Mouse (Mus musculus) T-helper 2 cell (primary cell): ENCODE measurements around the gene Ncoa5.

ENCODE experiments used
- in situ Hi-C: fragments of 300-600 bp; cut with MboI, MseI; formaldehyde crosslinking; loops from one replicate; pipeline ENCODE4 v1.15.1; 2025; ENCODE audit warnings: high pct_unique_total_duplicates

Ncoa5 gene

GRCm38 (mm10) chr2:165050826-165051548 is 16.3 kb upstream of the Ncoa5 start:
- in situ Hi-C loops = no loop called here

GRCm38 (mm10) chr2:165049044-165049443 is 14.4 kb upstream of the Ncoa5 start:
- in situ Hi-C loops = no loop called here

- in situ Hi-C loops = no loop called here
These were observed 9.1 kb upstream of the Ncoa5 start for GRCm38 (mm10) chr2:165043729-165044128.

GRCm38 (mm10) chr2:165043090-165043636 is 8.5 kb upstream of the Ncoa5 start:
- in situ Hi-C loops = no loop called here

- in situ Hi-C loops = no loop called here
These were observed 7.5 kb upstream of the Ncoa5 start for GRCm38 (mm10) chr2:165042126-165042525.

DNA sequence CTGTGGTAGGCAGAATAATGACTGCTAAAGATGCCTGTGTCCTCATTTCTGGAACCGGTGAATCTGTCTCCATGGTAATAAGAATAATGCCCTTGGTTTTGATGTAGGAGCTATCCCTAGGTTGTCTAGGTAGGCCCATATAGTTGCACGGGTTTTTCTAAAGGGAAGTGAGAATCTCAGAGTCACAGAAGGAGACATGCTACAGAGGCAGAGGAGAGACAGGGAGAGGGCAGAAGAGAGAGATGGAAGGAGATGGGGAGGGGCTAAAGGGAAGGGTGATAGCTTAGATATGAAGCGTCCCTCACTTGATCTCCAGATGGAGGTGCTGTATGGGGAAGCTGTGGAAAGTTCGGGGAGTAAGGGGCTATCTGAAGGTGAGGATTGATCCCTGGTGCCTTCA is 2.7 kb upstream of the Ncoa5 start:
- in situ Hi-C loops = no loop called here

GRCm38 (mm10) chr2:165035058-165035431 is 378 bp upstream of the Ncoa5 start:
- in situ Hi-C loops = no loop called here

GRCm38 (mm10) chr2:165033306-165033705 is 1.4 kb downstream of the Ncoa5 start:
- in situ Hi-C loops = no loop called here

- in situ Hi-C loops = no loop called here
These were observed 2.1 kb downstream of the Ncoa5 start for GRCm38 (mm10) chr2:165032533-165032932.

DNA sequence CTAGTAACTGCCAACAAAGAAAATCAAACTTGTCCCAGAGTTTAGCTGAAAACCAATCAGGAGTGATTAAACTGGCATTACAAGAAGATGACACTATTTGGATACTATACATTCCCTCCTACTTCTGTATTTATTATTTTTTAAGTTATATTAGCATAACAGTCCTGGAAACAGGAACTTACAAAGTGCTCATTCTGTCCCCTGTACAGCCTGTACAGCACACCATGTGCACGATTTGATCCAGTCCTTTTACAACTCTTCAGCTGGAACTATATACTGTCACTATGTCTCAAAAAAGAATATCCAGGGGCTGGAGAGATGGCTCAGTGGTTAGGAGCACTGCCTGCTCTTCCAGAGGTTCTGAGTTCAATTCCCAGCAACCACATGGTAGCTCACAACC is 7.5 kb downstream of the Ncoa5 start:
- in situ Hi-C loops = no loop called here

- in situ Hi-C loops = no loop called here
These were observed 14.2 kb downstream of the Ncoa5 start for GRCm38 (mm10) chr2:165020490-165020889.

DNA sequence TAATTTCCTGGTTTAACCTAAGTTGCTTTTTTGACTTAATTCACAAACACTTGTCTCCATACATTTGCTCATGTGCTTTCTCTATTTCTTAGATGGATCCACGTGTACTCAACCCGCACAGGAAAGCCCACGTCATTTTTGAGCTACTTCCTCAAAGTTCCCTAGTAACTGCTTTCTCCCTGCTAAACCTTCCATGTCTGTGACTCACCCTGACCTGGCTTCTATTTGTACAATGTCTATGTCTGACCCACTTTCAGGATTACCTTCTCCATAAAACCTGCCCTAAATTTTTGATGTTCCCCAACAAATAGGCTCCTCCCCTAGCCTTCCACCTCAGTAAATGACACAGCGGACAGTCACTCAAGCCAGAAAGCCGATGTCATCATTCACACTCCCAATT is 19.7 kb downstream of the Ncoa5 start:
- in situ Hi-C loops = no loop called here

DNA sequence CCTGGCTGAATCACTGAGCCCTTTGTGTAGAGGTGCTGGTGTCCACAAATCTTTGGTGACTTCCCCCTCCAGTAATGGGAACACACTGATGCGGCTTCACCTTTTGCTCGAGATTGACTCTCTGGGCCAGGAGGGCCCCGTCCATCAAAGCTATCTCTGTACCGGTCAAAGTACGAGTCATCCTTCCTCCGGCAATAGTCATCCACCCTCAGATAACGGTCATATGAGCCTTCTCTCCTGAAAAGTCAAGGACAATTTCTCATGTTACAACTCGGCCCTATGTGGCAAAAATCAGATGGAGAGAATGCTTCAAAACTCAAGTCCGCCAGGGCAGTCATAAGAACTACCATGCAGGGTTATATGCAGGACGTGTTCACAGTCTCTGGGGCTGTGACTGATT is 24.3 kb downstream of the Ncoa5 start:
- in situ Hi-C loops = no loop called here

DNA sequence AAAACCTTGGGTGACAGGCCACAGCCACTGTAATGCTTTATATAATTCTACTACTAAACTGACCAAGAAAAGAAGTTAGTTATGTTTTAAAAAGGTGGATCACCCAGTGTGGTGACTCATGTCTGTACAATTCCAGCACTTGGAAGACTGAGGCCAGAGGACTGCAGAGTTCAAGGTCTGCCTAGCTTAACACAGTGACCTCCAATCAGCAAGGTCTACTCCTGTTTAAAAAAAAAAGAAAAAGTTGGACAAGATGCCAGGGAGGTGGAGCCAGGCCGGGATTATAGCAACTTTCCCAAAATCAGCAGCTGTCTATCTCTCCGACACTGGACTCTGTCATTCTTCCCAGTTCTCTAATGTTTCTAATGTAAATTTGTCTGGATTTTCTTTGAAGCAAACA is 25.1 kb downstream of the Ncoa5 start:
- in situ Hi-C loops = no loop called here

DNA sequence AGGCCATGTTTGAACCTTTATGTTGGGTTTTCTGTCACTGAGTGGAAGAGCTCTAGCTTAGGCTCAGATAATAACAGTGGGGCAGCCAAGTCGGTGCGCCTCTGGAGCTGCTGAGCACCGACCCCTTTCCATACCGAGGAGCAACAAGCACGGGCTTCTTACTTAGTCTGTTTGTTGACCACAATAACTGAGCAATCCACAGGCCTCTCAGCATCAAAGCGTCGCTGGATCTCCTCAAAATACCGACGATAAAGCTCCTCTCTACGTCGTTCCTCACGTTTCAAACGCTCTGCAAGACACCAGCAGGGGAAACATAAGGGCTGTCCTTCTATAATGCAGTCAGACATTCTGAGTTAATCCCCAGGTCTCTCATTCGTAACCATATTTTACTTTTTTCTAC is 25.5 kb downstream of the Ncoa5 start:
- in situ Hi-C loops = no loop called here

GRCm38 (mm10) chr2:165007986-165008385 is 26.7 kb downstream of the Ncoa5 start:
- in situ Hi-C loops = no loop called here

DNA sequence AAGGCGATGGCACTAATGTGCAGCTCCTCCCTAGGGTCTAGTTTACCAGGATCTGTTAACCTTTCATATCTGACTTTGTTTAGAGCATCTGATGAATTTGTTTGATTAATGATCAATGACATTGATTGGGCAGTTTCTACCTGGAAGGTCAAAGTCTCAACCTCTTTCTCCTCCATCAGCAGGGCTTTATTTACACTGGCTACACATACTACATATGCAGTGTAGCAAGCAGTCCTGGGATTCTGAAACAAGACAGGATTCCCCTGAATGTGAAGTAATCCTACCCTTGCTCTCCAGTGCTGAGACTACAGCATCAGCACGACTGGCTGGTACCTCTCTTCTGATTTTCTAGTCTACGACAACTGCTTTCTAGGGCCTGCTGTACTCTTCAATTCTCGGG is 27.9 kb downstream of the Ncoa5 start:
- in situ Hi-C loops = no loop called here

DNA sequence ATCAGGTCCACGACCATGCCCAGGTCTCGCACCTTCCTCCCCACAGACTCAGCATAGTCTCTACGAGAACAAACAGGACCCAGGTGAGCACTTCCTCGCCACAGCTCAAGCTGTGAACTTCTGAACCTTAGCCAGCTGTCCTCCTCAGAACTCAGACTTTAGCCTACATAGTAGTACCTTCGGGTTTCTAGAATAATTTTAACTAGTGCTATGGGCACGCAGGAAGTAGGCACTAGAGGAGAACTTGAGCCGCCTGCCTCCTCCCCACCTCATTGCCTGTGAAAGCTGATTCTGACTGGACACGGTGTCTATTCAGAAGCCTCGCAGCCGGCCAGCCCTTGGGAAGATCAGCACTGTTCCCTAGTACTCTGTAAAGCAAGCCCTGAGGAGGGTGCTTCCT is 30.4 kb downstream of the Ncoa5 start:
- in situ Hi-C loops = no loop called here

DNA sequence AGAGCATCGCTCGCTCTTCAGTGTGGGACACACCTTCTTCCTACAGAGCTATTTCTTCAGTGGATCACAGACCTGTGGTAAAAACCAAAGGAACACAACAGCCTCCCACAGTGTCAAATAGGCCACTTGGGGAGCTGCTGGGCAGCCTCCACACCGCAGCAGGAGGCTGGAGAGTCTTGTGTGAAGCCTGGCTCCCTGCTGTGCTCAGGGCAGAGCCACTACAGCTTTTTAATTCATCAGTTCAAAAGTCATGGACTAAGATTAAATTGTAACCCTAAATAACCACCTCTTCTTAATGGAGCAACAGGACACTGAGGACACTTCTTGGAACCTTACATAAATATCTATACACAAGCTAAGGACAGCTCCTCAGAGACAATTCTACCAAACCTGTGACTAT is 31.6 kb downstream of the Ncoa5 start:
- in situ Hi-C loops = no loop called here

- in situ Hi-C loops = no loop called here
These were observed 32.7 kb downstream of the Ncoa5 start for GRCm38 (mm10) chr2:165001958-165002357.

- in situ Hi-C loops = loop anchor here (25.0 kb wide), 1 partner anchor 1514 kb away; no protein-coding TSS in a partner anchor
These were observed 36.8 kb downstream of the Ncoa5 start for GRCm38 (mm10) chr2:164997721-164998428.

- in situ Hi-C loops = loop anchor here (25.0 kb wide), 1 partner anchor 1515 kb away; no protein-coding TSS in a partner anchor
These were observed 37.6 kb downstream of the Ncoa5 start for GRCm38 (mm10) chr2:164996848-164997720.
